Mouse (Mus musculus) erythroblast, embryonic 14.5 days (primary cell): Measurements from ENCODE around the gene Nup188. TPM values are rescaled to one million over a fixed set of nuclear protein-coding genes. Genes with fewer than 3 reads are reported as not detected.

Source experiments
- H3K27me3 ChIP-seq: 2 replicates; pipeline ENCODE4 v1.6.1; 2012; ENCODE audit warnings: inconsistent platforms; ENCODE audit not compliant: control insufficient read depth
- H3K36me3 ChIP-seq: 2 replicates; pipeline ENCODE4 v1.6.1; 2012; ENCODE audit warnings: mild to moderate bottlenecking, inconsistent platforms; ENCODE audit not compliant: control insufficient read depth
- H3K4me1 ChIP-seq: 2 replicates; pipeline ENCODE4 v1.6.1; 2012; ENCODE audit warnings: inconsistent platforms; ENCODE audit not compliant: control insufficient read depth
- H3K4me3 ChIP-seq: replicated peaks from 2 replicates; pipeline ENCODE3; 2012; ENCODE audit warnings: moderate library complexity, mild to moderate bottlenecking, inconsistent platforms
- H3K9me3 ChIP-seq: 2 replicates; pipeline ENCODE4 v1.6.1; 2012; ENCODE audit warnings: low read length, inconsistent platforms, mixed read lengths; ENCODE audit not compliant: control insufficient read depth
- GATA1 ChIP-seq: IDR thresholded peaks from 2 replicates; pipeline ENCODE4 v1.6.1; 2012; ENCODE audit warnings: low read length, inconsistent platforms, mixed read lengths
- TAL1 ChIP-seq: IDR thresholded peaks from 3 replicates; pipeline ENCODE4 v1.6.1; 2012; ENCODE audit warnings: low read length, inconsistent platforms, mixed read lengths
- polyA plus RNA-seq: library from polyadenylated mRNA; stranded (reverse); fragments of >175 nt; gene quantifications from 2 replicates; pipeline ENCODE4 v1.2.3, GENCODE M21; 2012

Nup188 gene
- polyA plus RNA-seq, 1 experiment: 10.7 TPM

DNA sequence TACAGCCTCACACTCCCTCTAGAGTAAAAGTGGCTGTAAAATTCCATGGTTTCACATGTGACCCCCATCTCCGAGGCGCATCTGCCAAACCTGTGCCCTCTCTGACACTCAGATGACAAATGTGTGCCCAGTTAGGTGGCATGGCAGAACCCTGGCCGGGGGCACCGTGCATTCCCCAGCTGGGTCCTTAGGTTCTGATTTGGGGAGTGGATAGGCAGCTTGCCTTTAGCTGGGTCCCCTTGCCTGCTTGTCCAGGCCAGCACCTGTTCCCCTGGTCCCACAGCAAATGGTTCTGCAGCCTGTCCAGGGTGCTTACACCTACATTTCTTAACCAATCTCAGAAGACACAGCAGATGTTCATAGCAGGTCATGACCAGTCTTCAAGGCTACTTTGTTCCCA is 42.8 kb upstream of the Nup188 start:
- Histone ChIP-seq H3K9me3 (no peaks in the 10 kb centered on the region), H3K4me1 (peaks cover 42% of the 10 kb centered on the region), H3K36me3 (peaks cover 91% of the 10 kb centered on the region), H3K4me3 (no peak overlapping the region), H3K27me3 (no peaks in the 10 kb centered on the region)
- TF ChIP-seq GATA1: no peak
- TF ChIP-seq TAL1: no peak

DNA sequence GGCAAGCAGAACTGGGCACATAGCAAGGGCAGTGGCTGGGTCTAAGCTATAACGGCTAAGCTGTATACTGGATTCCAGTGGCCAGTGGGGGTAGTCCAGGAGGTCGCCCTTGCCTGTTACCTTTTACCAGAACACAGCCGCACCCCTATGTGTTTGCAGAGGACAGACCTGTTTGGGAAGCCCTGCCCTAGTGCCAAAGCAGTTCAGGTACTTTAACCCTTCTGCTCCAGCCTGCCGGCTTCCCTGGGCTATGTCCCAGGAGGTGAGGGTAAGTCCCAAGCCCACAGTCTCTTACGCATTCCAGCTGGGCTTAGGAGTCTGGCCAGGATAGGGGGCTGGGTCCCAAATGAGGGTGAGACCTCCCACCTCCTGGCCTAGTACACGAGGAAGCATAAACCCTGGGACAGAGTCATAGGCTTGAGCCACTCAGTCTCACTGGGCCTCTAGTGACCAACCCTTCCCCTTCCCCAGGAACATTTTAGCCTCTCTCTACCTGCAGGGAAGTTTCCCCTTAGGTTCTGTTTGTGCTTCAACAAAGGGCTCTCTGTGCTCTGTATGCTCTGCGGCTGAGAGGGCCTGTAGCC is 41.5 kb upstream of the Nup188 start:
- TF ChIP-seq TAL1: no peak
- no peak for TF ChIP-seq GATA1
- H3K4me3 ChIP-seq: no peak overlapping the region
- peaks cover 32% of the 10 kb centered on the region for H3K4me1 ChIP-seq
- H3K36me3 ChIP-seq: peaks cover 96% of the 10 kb centered on the region
- no peaks in the 10 kb centered on the region for H3K27me3 ChIP-seq
- H3K9me3 ChIP-seq: no peaks in the 10 kb centered on the region

DNA sequence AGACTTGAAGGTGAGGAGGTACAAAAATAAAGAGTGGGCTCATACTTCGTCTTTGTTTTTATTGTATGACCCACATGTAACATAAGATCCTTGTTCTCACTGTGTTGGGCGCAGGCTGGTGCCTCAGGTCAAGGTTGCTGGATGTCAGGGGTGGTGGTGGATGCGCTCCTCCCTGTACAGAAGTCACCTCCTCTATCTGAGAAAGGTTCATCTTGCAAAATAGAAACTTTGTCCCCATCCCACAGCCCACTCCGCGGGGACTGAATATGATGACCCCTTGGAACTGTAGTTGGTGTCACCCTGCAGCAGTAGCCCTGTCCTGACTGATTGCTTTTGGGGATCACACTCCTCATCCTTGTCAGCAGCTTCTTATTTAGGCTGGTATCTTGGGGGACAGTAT is 39.2 kb upstream of the Nup188 start:
- Histone ChIP-seq H3K36me3 (peaks cover 92% of the 10 kb centered on the region), H3K4me1 (peaks cover 32% of the 10 kb centered on the region)
- TF ChIP-seq GATA1 (no peak), TAL1 (no peak)

DNA sequence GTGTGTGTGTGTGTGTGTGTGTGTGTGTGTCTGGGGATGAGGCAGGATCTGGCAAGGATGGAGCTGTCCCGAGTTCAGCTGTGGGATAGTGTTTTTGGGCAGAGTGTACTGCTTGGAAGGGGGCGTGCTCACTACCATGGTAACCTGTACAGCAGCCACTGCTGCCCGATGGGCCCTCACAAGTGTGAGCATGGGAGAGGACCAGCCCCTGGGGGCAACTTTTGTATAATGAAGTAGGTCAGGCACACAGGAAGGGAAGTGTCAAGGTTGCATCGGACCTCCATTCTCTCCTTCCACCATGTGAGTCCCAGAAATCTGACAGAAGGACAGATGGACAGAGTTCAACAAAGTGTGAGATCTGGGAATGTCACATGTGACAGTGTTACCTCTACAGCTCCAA is 38.5 kb upstream of the Nup188 start:
- Histone ChIP-seq H3K4me1 (peaks cover 35% of the 10 kb centered on the region), H3K9me3 (no peaks in the 10 kb centered on the region), H3K27me3 (no peaks in the 10 kb centered on the region), H3K4me3 (no peak overlapping the region), H3K36me3 (peaks cover 92% of the 10 kb centered on the region)
- no peak for TF ChIP-seq GATA1
- TF ChIP-seq TAL1: no peak

More for the DNA sequence above, 39.2 kb upstream of the Nup188 start:
- no peak overlapping the region for H3K4me3 ChIP-seq
- no peaks in the 10 kb centered on the region for H3K9me3 ChIP-seq
- no peaks in the 10 kb centered on the region for H3K27me3 ChIP-seq

DNA sequence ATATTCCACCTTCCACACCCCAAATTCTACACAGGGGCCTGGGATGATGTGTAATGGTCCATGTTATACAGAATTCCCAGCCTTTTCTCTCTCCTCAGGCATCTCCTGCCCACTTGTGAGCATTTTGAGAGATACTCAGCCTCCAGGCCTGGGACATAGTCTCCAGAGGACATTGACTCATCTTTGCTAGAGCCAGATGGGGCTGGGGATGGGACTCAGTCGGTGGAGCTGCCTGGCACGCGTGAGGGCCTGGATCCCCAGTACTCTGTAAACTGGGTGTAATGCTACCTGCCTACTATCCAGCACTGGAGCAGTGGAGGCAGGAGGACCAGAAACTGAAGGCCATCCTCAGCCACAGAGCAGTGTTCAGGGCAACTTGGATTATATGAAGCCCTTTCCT is 37.0 kb upstream of the Nup188 start:
- no peak for TF ChIP-seq TAL1
- TF ChIP-seq GATA1: no peak
- H3K9me3 ChIP-seq: no peaks in the 10 kb centered on the region
- H3K27me3 ChIP-seq: no peaks in the 10 kb centered on the region
- peaks cover 92% of the 10 kb centered on the region for H3K36me3 ChIP-seq
- H3K4me3 ChIP-seq: no peak overlapping the region
- H3K4me1 ChIP-seq: peaks cover 34% of the 10 kb centered on the region

DNA sequence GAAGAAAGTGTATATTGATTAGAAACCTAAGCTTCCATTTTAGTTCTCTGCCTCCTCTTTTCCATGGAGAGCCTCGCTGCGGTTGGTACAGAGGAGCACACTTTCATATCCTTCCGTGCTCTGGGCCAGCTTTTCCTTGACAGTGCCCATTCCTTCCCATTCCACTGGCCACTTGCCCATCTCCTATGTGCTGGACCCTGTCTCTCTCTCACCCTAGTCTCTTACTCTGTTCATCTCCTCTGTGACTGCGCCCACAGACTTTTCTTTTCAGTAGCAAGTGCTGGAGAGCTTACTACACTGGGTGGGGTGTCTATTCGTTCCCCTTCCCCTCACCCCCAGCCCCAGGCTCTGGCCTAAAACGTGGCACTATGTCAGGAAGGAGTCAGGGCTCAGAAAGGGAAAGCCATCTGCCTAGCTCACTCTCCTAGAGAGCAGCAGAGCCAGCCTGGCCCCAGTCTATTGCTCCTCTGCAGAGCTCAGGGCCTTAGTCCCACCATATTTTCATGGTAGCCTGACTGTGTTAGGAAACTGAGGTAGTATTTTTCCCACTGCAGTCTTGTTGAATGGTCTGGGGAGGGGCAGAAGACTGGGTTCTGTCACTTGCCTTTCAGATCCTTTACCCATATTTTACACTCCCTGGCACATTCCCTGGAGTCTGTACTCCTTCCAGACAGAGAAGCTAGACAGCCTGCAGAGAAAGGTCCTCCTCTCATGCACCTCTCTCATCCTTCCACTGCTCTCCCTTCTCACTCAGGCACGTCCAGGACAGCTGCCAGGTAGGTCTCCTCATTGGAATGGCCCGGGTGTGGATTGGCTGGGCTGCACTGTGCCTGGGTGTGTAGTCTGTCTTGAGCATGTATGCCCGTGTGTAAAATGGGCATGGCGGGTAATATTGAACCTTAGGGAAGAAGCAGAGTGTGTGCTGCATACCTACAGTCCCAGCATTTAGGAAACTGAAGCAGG is 35.8 kb upstream of the Nup188 start:
- H3K4me1 ChIP-seq: peaks cover 30% of the 10 kb centered on the region
- peaks cover 94% of the 10 kb centered on the region for H3K36me3 ChIP-seq
- no peaks in the 10 kb centered on the region for H3K9me3 ChIP-seq
- H3K27me3 ChIP-seq: no peaks in the 10 kb centered on the region
- no peak for TF ChIP-seq TAL1
- TF ChIP-seq GATA1: no peak
- no peak overlapping the region for H3K4me3 ChIP-seq

DNA sequence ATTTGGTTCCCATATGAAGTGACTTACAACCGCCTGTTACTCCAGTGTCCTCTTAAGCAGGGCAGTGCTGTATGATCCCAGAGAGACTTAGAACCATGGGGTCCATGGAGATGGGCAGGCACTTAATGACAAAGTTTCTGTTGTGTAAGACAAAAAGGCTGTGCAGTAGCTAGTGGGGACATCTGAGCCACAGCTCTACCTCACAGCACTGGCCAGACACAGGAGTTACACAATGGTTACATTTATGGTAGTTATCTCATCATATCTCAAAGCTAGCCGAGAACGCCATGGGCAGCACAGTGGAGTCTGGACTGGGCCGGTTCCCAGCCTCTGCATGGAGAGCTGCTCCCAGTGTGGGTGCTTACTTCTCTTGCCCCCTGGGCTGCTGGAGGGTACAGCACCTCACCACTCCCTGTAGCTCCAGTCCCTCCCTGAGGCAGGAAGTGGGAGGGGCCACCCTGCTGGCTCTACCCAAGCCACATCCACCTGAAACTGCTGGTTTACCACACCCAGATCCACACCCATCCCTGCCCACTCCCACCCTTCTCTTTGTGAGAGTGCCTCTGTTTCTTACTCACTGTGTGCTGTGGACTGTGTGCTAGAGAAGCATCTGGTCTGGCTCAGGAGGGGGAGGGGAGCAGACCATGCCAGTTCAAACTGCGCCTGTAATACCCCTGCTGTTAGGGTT is 34.6 kb upstream of the Nup188 start:
- peaks cover 94% of the 10 kb centered on the region for H3K36me3 ChIP-seq
- no peak for TF ChIP-seq TAL1
- TF ChIP-seq GATA1: no peak
- peaks cover 9% of the 10 kb centered on the region for H3K9me3 ChIP-seq
- H3K27me3 ChIP-seq: no peaks in the 10 kb centered on the region
- peaks cover 27% of the 10 kb centered on the region for H3K4me1 ChIP-seq
- no peak overlapping the region for H3K4me3 ChIP-seq

DNA sequence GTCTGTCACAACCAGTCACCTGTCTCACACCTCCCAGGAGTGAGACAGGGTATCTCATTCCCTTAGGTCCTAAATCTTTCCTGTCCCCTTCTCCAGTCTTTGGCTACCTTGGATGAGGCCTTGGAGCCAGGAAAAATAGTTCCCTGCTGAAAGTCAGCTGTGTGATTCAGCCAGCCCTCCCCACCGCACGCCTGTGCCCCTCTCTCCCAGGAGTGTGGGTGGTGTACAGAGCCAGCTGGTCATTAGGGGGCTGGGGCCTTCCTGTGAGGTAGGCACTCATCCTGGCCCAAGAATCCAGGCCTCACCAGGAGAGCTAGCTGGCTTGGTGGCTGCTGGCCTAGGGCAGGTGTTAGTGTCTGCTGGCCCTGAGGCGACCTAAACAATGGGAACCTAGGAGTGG is 33.7 kb upstream of the Nup188 start:
- Histone ChIP-seq H3K36me3 (peaks cover 96% of the 10 kb centered on the region), H3K9me3 (peaks cover 9% of the 10 kb centered on the region), H3K4me3 (no peak overlapping the region), H3K4me1 (peaks cover 27% of the 10 kb centered on the region), H3K27me3 (no peaks in the 10 kb centered on the region)
- no peak for TF ChIP-seq GATA1
- no peak for TF ChIP-seq TAL1

DNA sequence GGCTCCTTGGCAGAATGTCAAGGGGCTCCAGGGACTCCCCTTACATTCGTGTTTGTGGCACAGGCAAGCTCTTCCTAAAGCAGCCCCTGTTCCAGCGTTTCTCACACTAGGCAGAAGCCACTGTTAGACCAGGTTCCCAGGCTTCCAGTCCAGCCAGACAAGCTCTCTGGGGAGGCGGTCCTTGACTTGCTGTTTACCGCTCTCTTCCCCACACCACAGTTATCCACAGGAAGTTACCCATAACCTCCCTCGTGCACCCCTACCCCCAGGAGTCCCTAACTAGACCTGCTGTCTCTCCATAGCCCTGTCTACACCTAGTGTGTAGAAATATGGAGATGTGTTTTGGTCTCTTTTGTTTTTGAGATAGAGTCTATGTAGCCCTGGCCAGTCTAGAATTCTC is 32.4 kb upstream of the Nup188 start:
- no peak overlapping the region for H3K4me3 ChIP-seq

More for the DNA sequence above, 32.4 kb upstream of the Nup188 start:
- peaks cover 9% of the 10 kb centered on the region for H3K9me3 ChIP-seq
- peaks cover 96% of the 10 kb centered on the region for H3K36me3 ChIP-seq
- H3K27me3 ChIP-seq: no peaks in the 10 kb centered on the region
- TF ChIP-seq GATA1: no peak
- no peak for TF ChIP-seq TAL1
- peaks cover 31% of the 10 kb centered on the region for H3K4me1 ChIP-seq
